Mouse (Mus musculus) bone marrow macrophage, adult 2 months (primary cell): Measurements from ENCODE around the gene Ifi203.
"Not testable (repeated sequence)": the region's sequence is repeated elsewhere in the genome, so short reads cannot be mapped to it uniquely, and the experiment has no call there.

Source experiments
- CTCF ChIP-seq: IDR thresholded peaks from 2 replicates; pipeline ENCODE4 v1.5.1; 2012; ENCODE audit warnings: low read depth, mild to moderate bottlenecking, low read length, moderate library complexity
- POLR2A ChIP-seq: IDR thresholded peaks from 2 replicates; pipeline ENCODE4 v1.6.1; 2012; ENCODE audit warnings: mild to moderate bottlenecking, low read depth, low read length, borderline replicate concordance

GRCm38 (mm10) chr1:173887026-173887787 is 55.3 kb downstream of the Ifi203 start:
- TF ChIP-seq POLR2A, CTCF: not testable (repeated sequence)
